Mouse (Mus musculus) limb, embryonic 14.5 days (tissue): ENCODE measurements at regions not wholly inside any gene's neighbourhood (a gene's known extent, or its start where the extent isn't known, plus 50 kb on each side); places are given as distances from the start of the nearest gene placed in this dataset.

ENCODE experiments used
- ATAC-seq: fragments of 200-750 bp; cut with Nextera tagmentation; 2 replicates; pipeline ENCODE4 v1.8.0; 2017; ENCODE audit warnings: low read depth, moderate number of reproducible peaks, moderate TSS enrichment; ENCODE audit not compliant: low FRiP score
- DNase-seq: peaks from one replicate; pipeline ENCODE4 v3.0.0-alpha.2; 2015; ENCODE audit warnings: low spot score
- H3K27ac ChIP-seq: fragments of 300-500 bp; sonication (generic); replicated peaks from 2 replicates; pipeline ENCODE4 v1.5.1; 2014; ENCODE audit warnings: low read depth, mild to moderate bottlenecking, low read length, moderate library complexity, mixed read lengths
- H3K27me3 ChIP-seq: fragments of 300-500 bp; sonication (generic); 2 replicates; pipeline ENCODE4 v1.6.1; 2014; ENCODE audit warnings: low read length, mixed read lengths; ENCODE audit not compliant: control insufficient read depth, insufficient read depth
- H3K36me3 ChIP-seq: fragments of 300-500 bp; sonication (generic); 2 replicates; pipeline ENCODE4 v1.6.1; 2014; ENCODE audit warnings: mild to moderate bottlenecking, low read length, moderate library complexity, mixed read lengths; ENCODE audit not compliant: control insufficient read depth, insufficient read depth
- H3K4me1 ChIP-seq: fragments of 300-500 bp; sonication (generic); 2 replicates; pipeline ENCODE4 v1.6.1; 2014; ENCODE audit warnings: antibody characterized with exemption, low read length, mixed read lengths; ENCODE audit not compliant: control insufficient read depth, insufficient read depth
- H3K4me2 ChIP-seq: fragments of 300-500 bp; sonication (generic); replicated peaks from 2 replicates; pipeline ENCODE4 v1.6.1; 2014; ENCODE audit warnings: low read depth, mild to moderate bottlenecking, low read length, moderate library complexity; ENCODE audit not compliant: severe bottlenecking
- H3K4me3 ChIP-seq: fragments of 300-500 bp; sonication (generic); replicated peaks from 2 replicates; pipeline ENCODE4 v1.5.1; 2014; ENCODE audit warnings: low read length
- H3K9ac ChIP-seq: fragments of 300-500 bp; sonication (generic); 2 replicates; pipeline ENCODE4 v1.6.1; 2014; ENCODE audit warnings: mild to moderate bottlenecking, low read depth, low read length, moderate library complexity; ENCODE audit not compliant: severe bottlenecking
- H3K9me3 ChIP-seq: fragments of 300-500 bp; sonication (generic); 2 replicates; pipeline ENCODE4 v1.6.1; 2016; ENCODE audit warnings: low read length; ENCODE audit not compliant: control insufficient read depth
- POLR2A ChIP-seq: fragments of 200-500 bp; IDR thresholded peaks from 2 replicates; pipeline ENCODE4 v1.8.0; 2012; ENCODE audit warnings: inconsistent platforms, mild to moderate bottlenecking, moderate library complexity, borderline replicate concordance; ENCODE audit not compliant: insufficient read depth, insufficient read length; ENCODE audit errors: extremely low read depth
- WGBS: fragments of 180-500 bp; shearing (Covaris S2); extraction: QIAGEN DNeasy Blood & Tissue Kit; methylation state at CpG from one replicate; pipeline ENCODE4 v1.1.7; 2014; 5-methylcytosine and 5-hydroxymethylcytosine counted together

- no peak for ATAC-seq
- H3K4me1 ChIP-seq = no peaks in the 10 kb centered on the region
- TF ChIP-seq POLR2A = no peak
- no peak overlapping the region for H3K27ac ChIP-seq
- no peak overlapping the region for H3K9ac ChIP-seq
- H3K4me2 ChIP-seq = no peak overlapping the region
- H3K36me3 ChIP-seq = no peaks in the 10 kb centered on the region
- H3K27me3 ChIP-seq = no peaks in the 10 kb centered on the region
- 80% methylated on average over 2 of the region's 2 CpGs for WGBS
- H3K9me3 ChIP-seq = no peaks in the 10 kb centered on the region
- DNase-seq = no peak
- H3K4me3 ChIP-seq = no peak overlapping the region
Measured at GRCm38 (mm10) chr1:76737663-76738062, 777.2 kb downstream of the Epha4 start.

- Histone ChIP-seq H3K4me3 (no peak overlapping the region), H3K27me3 (no peaks in the 10 kb centered on the region), H3K4me2 (no peak overlapping the region), H3K9me3 (no peaks in the 10 kb centered on the region), H3K36me3 (no peaks in the 10 kb centered on the region), H3K9ac (no peak overlapping the region), H3K4me1 (0 out of 2 replicates have a peak, but pooled peaks cover 8% of the 10 kb centered on the region), H3K27ac (no peak overlapping the region)
- DNase-seq (no peak), ATAC-seq (no peak)
- WGBS = 66% methylated on average over 2 of the region's 2 CpGs
- no peak for TF ChIP-seq POLR2A
Measured at GRCm38 (mm10) chr1:76772694-76773093, 742.2 kb downstream of the Epha4 start.

- H3K4me2 ChIP-seq = no peak overlapping the region
- no peaks in the 10 kb centered on the region for H3K4me1 ChIP-seq
- H3K9ac ChIP-seq = no peak overlapping the region
- H3K27ac ChIP-seq = no peak overlapping the region
- 87% methylated on average over 2 of the region's 2 CpGs for WGBS
- ATAC-seq (no peak), DNase-seq (no peak)
- H3K36me3 ChIP-seq = no peaks in the 10 kb centered on the region
- H3K9me3 ChIP-seq = no peaks in the 10 kb centered on the region
- TF ChIP-seq POLR2A = no peak
- no peaks in the 10 kb centered on the region for H3K27me3 ChIP-seq
- H3K4me3 ChIP-seq = no peak overlapping the region
Measured at GRCm38 (mm10) chr1:76786871-76787270, 728.0 kb downstream of the Epha4 start.

- Histone ChIP-seq H3K27ac (no peak overlapping the region), H3K9ac (no peak overlapping the region), H3K4me3 (no peak overlapping the region), H3K27me3 (no peaks in the 10 kb centered on the region), H3K9me3 (no peaks in the 10 kb centered on the region), H3K4me1 (no peaks in the 10 kb centered on the region), H3K36me3 (no peaks in the 10 kb centered on the region), H3K4me2 (no peak overlapping the region)
- 79% methylated on average over 2 of the region's 2 CpGs for WGBS
- ATAC-seq = no peak
- TF ChIP-seq POLR2A = no peak
- DNase-seq = no peak
Measured at GRCm38 (mm10) chr1:76793438-76793837, 721.5 kb downstream of the Epha4 start.

GRCm38 (mm10) chr1:76819906-76820305 lies 695.0 kb downstream of the Epha4 start:
- 0 out of 2 replicates have a peak, but pooled peaks cover 2% of the 10 kb centered on the region for H3K4me1 ChIP-seq
- H3K4me2 ChIP-seq = no peak overlapping the region
- no peaks in the 10 kb centered on the region for H3K27me3 ChIP-seq
- H3K4me3 ChIP-seq = no peak overlapping the region
- no peak overlapping the region for H3K27ac ChIP-seq
- TF ChIP-seq POLR2A = no peak
- no peak overlapping the region for H3K9ac ChIP-seq
- H3K9me3 ChIP-seq = no peaks in the 10 kb centered on the region
- no peak for DNase-seq
- WGBS = 78% methylated on average over 1 of the region's 1 CpGs
- no peak for ATAC-seq
- H3K36me3 ChIP-seq = no peaks in the 10 kb centered on the region

- no peaks in the 10 kb centered on the region for H3K27me3 ChIP-seq
- ATAC-seq (no peak), DNase-seq (no peak)
- no peak overlapping the region for H3K27ac ChIP-seq
- H3K4me3 ChIP-seq = no peak overlapping the region
- no peaks in the 10 kb centered on the region for H3K9me3 ChIP-seq
- TF ChIP-seq POLR2A = no peak
- H3K9ac ChIP-seq = no peak overlapping the region
- 0 out of 2 replicates have a peak, but pooled peaks cover 2% of the 10 kb centered on the region for H3K4me1 ChIP-seq
- H3K36me3 ChIP-seq = no peaks in the 10 kb centered on the region
- 51% methylated on average over 3 of the region's 3 CpGs for WGBS
- H3K4me2 ChIP-seq = no peak overlapping the region
Measured at GRCm38 (mm10) chr1:76821610-76822009, 693.3 kb downstream of the Epha4 start.
